Mouse (Mus musculus) liver, postnatal 0 days (tissue): ENCODE results near the gene Dnal4.

Source experiments
- CTCF ChIP-seq: sonication (generic); IDR thresholded peaks from 2 replicates; pipeline ENCODE4 v1.5.1; 2016; ENCODE audit warnings: antibody characterized with exemption, low read depth
- EP300 ChIP-seq: IDR thresholded peaks from 2 replicates; pipeline ENCODE4 v1.6.1; 2016; ENCODE audit warnings: antibody characterized with exemption, low read depth, mild to moderate bottlenecking

DNA sequence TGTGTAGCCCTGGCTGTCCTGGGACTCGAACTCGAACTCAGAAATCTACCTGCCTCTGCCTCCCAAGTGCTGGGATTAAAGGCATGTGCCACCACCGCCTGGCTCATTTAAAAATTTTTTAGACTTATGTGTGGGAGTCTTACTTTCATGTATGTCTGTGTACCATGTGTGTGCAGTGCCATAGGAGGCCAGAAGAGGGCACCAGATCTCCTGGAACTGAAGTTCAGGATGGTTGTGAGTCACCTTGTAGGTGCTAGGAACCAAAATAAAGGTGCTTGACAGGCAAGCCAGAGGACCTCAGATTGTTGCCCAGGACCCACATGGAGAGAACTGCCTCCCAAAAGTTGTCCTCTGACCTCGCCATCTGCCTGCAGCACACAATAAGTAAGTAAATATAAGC is 40.7 kb upstream of the Dnal4 start:
- TF ChIP-seq CTCF: peak; percentile 31
- TF ChIP-seq EP300: no peak
